Mouse (Mus musculus) left cerebral cortex, adult 8-10 months (tissue): ENCODE results near the gene Snrk. TPM values are rescaled to one million over a fixed set of nuclear protein-coding genes. Genes with fewer than 3 reads are reported as not detected.

Source experiments
- DNase-seq, 2 experiments: peaks; one replicate each; pipeline ENCODE4 v3.0.0; 2022; ENCODE audit warnings: low spot score in 2 of 2
- total RNA-seq, 4 experiments: library from RNA; stranded (reverse); gene quantifications; 2 replicates each; pipeline ENCODE4 v1.2.4; 2022

Snrk gene
- total RNA-seq, 4 experiments from 2014 or later, result 105 to 111 (median 109) TPM

DNA sequence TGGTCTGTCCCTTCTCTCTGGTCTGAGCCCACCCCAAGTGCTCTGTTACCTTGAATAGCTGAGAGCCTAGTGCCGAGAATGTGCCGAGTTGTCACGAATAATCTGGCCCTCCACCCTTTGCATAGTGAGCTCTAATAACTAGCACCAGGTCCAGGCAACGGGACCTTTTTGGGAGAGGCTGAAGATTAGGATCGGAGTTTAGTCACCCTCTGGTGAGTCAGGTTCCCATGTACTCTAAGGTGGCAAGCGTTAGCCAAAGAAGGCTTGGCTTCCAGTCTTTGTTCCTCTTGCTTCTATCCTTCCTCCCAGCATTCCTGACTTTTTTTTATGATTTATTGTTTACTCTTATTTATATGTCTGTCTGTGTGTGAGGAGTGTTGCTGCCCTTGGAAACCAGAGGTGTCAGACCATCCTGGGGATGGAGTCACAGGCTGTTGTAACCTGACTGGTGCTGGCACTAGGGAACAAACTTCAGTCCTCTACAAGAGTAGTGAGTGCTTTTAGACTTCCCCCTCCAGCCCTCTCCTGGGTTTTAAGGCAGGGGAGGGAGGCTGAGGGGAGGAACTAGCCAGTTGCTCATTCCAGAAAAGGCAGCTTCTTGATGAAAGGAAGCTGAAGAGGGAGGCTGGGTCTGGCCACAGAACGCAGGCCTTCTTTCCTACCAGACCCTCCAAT lies 9.2 kb upstream of the Snrk start:
- DNase-seq, result no peak

GRCm38 (mm10) chr9:122109553-122110225 lies 7.4 kb upstream of the Snrk start:
- no peak for DNase-seq

DNA sequence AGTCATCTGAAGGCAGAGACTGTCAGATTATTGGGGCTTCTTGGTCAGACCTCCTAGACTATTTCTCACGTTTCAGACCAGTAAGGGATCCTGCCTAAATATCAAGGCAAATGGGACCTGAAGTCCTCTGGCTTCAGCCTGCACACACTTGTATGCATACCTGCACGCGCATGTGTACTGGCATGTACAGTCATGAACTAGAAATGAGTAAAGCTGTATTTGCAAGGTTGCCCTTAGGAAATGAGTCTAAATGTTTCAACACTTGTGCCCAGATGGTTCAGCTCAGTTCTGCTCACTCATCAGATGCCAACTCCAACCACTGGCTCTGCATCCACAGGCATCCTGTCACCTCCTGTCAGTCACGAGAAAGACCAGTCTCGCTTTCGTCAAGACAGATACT lies 6.6 kb upstream of the Snrk start:
- no peak for DNase-seq

GRCm38 (mm10) chr9:122110921-122111320 lies 6.1 kb upstream of the Snrk start:
- DNase-seq, result no peak

GRCm38 (mm10) chr9:122115552-122115951 lies 1.5 kb upstream of the Snrk start:
- DNase-seq, result no peak

DNA sequence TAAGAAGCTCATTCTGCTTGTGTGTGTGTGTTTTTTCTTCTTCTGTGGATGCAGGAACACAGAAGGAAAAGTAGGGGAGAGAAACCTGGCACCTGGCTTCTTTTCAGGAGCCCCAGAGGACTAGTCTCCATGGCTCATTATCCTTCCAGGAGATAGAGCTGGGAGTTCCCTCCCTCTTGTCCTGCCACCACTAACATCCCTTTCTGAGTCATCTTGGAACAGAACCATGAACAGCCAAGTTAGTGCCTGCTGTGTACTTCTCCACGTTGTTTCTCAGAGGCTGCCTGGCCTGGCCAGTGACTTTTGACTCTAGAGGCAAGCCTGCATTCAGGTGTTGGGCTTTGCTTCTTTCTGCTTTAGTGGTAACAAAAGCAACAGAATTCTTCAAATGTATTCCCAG lies 707 bp upstream of the Snrk start:
- DNase-seq, result no peak

- DNase-seq, result peak in 1 of 2 experiments; percentile 16
These were observed 845 bp downstream of the Snrk start for GRCm38 (mm10) chr9:122117692-122118529.

DNA sequence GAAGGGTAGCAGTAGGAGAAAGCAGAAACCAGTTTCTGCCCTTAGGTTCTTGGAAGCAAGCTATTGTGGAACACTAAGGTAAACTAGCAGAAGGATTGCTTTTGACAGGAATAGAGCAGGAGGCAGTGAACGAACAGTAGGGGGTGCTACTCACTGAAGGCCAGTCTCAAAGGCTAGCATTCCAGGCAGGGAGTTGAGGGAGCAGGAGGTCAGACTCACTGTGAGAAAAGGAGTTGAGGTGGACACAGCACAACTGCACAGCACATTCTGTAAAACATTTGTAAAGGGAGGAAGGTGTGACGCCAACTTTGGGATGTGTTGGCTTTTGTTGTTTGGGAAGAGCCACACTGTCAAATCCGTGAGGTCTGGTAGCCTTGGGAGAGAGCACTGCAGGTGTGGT lies 3.0 kb downstream of the Snrk start:
- no peak for DNase-seq

DNA sequence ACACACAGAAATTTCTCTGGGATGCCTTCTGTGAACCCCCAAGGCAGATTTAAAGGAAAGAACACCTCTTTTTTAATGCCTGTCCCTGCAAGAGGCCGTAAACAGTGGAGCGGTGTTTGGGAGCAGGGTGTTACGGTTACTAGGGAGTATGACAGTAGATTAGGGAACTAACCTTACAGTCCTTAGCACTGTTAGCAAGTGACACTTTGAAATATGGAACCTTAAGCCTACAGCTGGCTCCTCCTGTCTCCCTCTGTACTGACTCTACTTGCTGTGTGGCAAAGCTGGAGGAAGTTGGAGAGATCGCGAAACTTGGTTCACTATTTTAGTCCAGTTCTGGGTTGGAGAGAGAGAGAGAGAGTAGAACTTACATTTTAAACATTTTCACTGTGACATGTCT lies 5.0 kb downstream of the Snrk start:
- DNase-seq, result no peak

- no peak for DNase-seq
These were observed 6.1 kb downstream of the Snrk start for GRCm38 (mm10) chr9:122123181-122123580.

DNA sequence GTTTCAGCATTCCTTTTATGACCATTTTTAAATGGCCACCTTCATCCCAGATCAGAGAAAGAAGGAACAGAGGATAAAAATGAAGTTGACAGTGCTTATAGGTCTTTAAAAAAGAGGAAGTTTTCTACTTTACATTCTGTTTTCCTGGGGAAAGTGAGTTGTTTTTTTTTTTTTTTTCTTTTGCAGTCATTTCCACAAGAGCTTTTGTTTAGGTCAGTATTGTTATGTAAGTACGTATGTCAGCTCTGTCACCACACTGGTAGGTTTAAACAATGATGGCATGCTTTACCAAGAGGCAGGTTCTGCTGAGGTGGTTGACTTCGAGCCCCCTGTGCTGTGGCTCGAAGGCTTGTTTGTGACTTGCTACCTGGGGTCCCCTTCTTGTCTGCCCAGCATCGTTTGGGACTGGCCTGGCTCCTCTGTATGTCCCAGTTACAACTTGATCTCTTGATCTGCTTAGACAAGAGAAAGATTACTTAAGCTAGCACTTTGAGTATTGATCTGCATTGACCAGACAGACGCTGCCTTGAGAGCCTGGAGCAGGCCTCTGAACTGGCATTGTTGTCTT lies 8.7 kb downstream of the Snrk start:
- DNase-seq, result no peak

DNA sequence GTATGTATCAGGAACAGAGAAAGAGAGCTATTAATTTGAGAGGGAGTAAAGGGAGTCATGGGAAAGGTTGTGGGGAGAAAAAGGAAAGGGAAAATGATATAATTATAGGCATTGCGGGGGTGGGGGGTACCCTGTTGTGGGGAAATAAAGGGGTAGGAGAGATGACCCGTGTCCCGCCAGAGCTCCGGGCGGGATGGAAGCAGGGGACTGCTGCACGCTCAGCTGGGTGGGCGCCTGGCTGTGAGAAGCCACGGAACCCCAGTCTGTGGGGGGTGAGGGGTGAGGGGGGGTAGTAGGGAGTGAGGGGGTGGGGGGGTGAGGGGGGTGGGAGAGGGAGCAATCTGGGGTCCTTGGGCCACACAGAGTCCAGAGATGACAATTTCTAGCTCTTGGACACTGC lies 9.7 kb downstream of the Snrk start:
- no peak for DNase-seq

- DNase-seq, result no peak
These were observed 10.3 kb downstream of the Snrk start for GRCm38 (mm10) chr9:122127271-122127785.

DNA sequence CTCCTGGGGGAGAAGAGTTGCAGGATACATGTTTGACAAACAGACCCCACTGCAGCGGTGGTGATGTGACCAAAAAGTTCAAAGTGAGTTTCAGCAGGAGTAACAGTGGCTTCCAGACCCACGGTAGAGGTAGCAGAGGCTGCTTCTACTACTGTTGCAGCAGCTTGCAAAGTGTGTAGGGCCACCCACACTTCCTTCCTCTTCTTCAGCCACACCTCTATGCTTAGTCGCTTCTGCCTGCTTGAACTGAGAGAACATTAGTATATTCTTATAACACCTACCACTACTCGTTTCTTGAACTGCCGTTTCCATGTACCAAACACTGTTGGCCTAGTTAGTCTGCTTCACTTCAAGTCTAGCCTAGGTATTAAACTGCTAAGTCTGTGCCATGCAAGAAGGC lies 11.6 kb downstream of the Snrk start:
- no peak for DNase-seq

- DNase-seq, result no peak
These were observed 13.6 kb downstream of the Snrk start for GRCm38 (mm10) chr9:122130666-122131065.

GRCm38 (mm10) chr9:122132145-122132544 lies 15.1 kb downstream of the Snrk start:
- no peak for DNase-seq

- no peak for DNase-seq
These were observed 18.2 kb downstream of the Snrk start for GRCm38 (mm10) chr9:122135095-122135884.

GRCm38 (mm10) chr9:122135885-122136170 lies 18.8 kb downstream of the Snrk start:
- no peak for DNase-seq

- no peak for DNase-seq
These were observed 20.9 kb downstream of the Snrk start for GRCm38 (mm10) chr9:122137960-122138359.

- no peak for DNase-seq
These were observed 21.4 kb downstream of the Snrk start for GRCm38 (mm10) chr9:122138371-122139029.

DNA sequence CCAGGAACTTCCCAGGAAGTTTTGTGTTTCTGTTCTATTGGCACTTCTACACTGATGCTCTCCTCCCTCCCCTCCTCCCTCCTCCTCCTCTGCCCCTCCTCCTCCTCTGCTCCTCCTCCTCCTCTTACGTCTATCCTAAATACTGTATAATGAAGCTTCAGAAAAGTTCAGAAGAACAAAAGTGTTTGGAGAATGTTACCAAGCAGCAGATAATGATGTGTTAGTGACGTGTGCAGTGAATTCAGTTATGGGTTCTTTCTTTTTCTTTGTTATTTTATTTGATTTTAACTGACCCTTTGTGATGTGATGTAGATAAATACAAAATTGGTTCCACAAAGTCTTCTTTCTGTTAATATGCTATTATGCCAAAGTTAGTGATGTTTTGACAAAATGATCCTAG lies 22.2 kb downstream of the Snrk start:
- DNase-seq, result no peak
